Comparison of ENCODE assay signal across 16 mouse cellular contexts in genomic region chr6:91727361-91727760, GRCm38 (mm10). TPM values are rescaled to one million over a fixed set of nuclear protein-coding genes. Genes with fewer than 3 reads are reported as not detected.
DNase-seq lines count a peak whose midpoint lies in the region; ATAC-seq and TF ChIP-seq lines count a peak whose summit lies in the region.
"Had no signal": no experiment of that assay in that cellular context is flagged by ENCODE, and none has a peak within 500 bp of the region (broad histone marks: within the 10 kb centered on the region; RNA-seq: fewer than 3 reads in every experiment).

No protein-coding gene starts in this region.

- H3K4me3 ChIP-seq in heart, adult 2 months = no peak overlapping the region
- no peak overlapping the region for H3K4me3 ChIP-seq in midbrain, embryonic 12.5 days
- H3K4me3 ChIP-seq in midbrain, embryonic 14.5 days (replicated peaks; ENCODE audit: low read depth, low read length) = no peak overlapping the region
- no peak overlapping the region for H3K4me3 ChIP-seq in macrophage (ENCODE audit: inconsistent target)
- H3K4me3 ChIP-seq in forebrain, embryonic 11.5 days (ENCODE audit: low read depth, low read length) = no peak overlapping the region
- H3K4me3 ChIP-seq: embryonic facial prominence, embryonic 13.5 days; liver, embryonic 15.5 days had no signal

- H3K4me2 ChIP-seq in midbrain, embryonic 12.5 days (replicated peaks) = no peak overlapping the region
- no peak overlapping the region for H3K4me2 ChIP-seq in midbrain, embryonic 14.5 days (ENCODE audit: low read length)
- H3K4me2 ChIP-seq in forebrain, embryonic 11.5 days (ENCODE audit: low read depth, low read length, severe bottlenecking) = no peak overlapping the region
- H3K4me2 ChIP-seq: embryonic facial prominence, embryonic 13.5 days; hindbrain, embryonic 14.5 days; liver, embryonic 15.5 days had no signal

- 30% methylated on average over 1 of the region's 1 CpGs for whole genome bisulfite sequencing in heart, adult 2 months
- 89% methylated on average over 1 of the region's 1 CpGs for WGBS in midbrain, embryonic 12.5 days
- 90% methylated on average over 1 of the region's 1 CpGs for WGBS in midbrain, embryonic 14.5 days
- WGBS in macrophage (ENCODE audit: missing documents) = 80% methylated on average over 1 of the region's 1 CpGs
- WGBS in forebrain, embryonic 11.5 days = 83% methylated on average over 1 of the region's 1 CpGs

- no peaks in the 10 kb centered on the region for H3K27me3 ChIP-seq in heart, adult 2 months (ENCODE audit: control insufficient read depth, insufficient read depth, low read length)
- no peaks in the 10 kb centered on the region for H3K27me3 ChIP-seq in midbrain, embryonic 12.5 days
- no peaks in the 10 kb centered on the region for H3K27me3 ChIP-seq in midbrain, embryonic 14.5 days (ENCODE audit: control insufficient read depth, insufficient read depth, low read length)
- no peaks in the 10 kb centered on the region for H3K27me3 ChIP-seq in forebrain, embryonic 11.5 days (ENCODE audit: control insufficient read depth, insufficient read depth, low read length)
- H3K27me3 ChIP-seq: embryonic facial prominence, embryonic 13.5 days; liver, embryonic 15.5 days had no signal

- TF ChIP-seq CTCF in heart, adult 2 months (IDR thresholded peaks at IDR 0.05) = no peak

- intact Hi-C loops in heart, adult 2 months (cut with DNase I) = no loop called here
- intact Hi-C loops in heart, postnatal 10 days (cut with DNase I) = no loop called here

- no peaks in the 10 kb centered on the region for H3K9me3 ChIP-seq in midbrain, embryonic 12.5 days
- no peaks in the 10 kb centered on the region for H3K9me3 ChIP-seq in midbrain, embryonic 14.5 days (ENCODE audit: control insufficient read depth, low read length)
- no peaks in the 10 kb centered on the region for H3K9me3 ChIP-seq in forebrain, embryonic 11.5 days (ENCODE audit: control insufficient read depth, low read length)
- H3K9me3 ChIP-seq: embryonic facial prominence, embryonic 13.5 days; G1E; liver, embryonic 15.5 days had no signal

- H3K9ac ChIP-seq in heart, adult 2 months (ENCODE audit: low read depth, low read length) = no peak overlapping the region
- H3K9ac ChIP-seq in midbrain, embryonic 12.5 days (replicated peaks) = no peak overlapping the region
- no peak overlapping the region for H3K9ac ChIP-seq in midbrain, embryonic 14.5 days (replicated peaks; ENCODE audit: low read length)
- H3K9ac ChIP-seq in forebrain, embryonic 11.5 days (ENCODE audit: low read length) = no peak overlapping the region
- H3K9ac ChIP-seq: embryonic facial prominence, embryonic 13.5 days; hindbrain, embryonic 14.5 days; liver, embryonic 15.5 days had no signal

- TF ChIP-seq POLR2A in heart, adult 2 months (IDR thresholded peaks at IDR 0.05; ENCODE audit: insufficient read depth, low read depth, low read length) = no peak

- H3K27ac ChIP-seq in heart, adult 2 months = peak overlapping the region; percentile 61
- peak overlapping the region; percentile 85; the same call in 1 of the 2 replicates for H3K27ac ChIP-seq in midbrain, embryonic 12.5 days (replicated peaks)
- no peak overlapping the region for H3K27ac ChIP-seq in midbrain, embryonic 14.5 days (replicated peaks; ENCODE audit: low read depth, low read length)
- peak overlapping the region; percentile 17; the same call in 1 of the 2 replicates for H3K27ac ChIP-seq in macrophage
- H3K27ac ChIP-seq in forebrain, embryonic 11.5 days (ENCODE audit: low read depth, low read length) = no peak overlapping the region
- H3K27ac ChIP-seq: embryonic facial prominence, embryonic 13.5 days; hindbrain, embryonic 14.5 days; liver, embryonic 15.5 days had no signal

- H3K79me2 ChIP-seq in heart, adult 2 months (replicated peaks; ENCODE audit: control insufficient read depth, insufficient read depth, low read length) = no peaks in the 10 kb centered on the region
- peaks cover 100% of the 10 kb centered on the region for H3K79me2 ChIP-seq in macrophage (ENCODE audit: inconsistent target)

- peak; percentile 54 to 61 for DNase-seq in heart, adult 2 months
- DNase-seq in heart, adult 9 months (ENCODE audit: low spot score in 2 of 2) = no peak
- DNase-seq in midbrain, embryonic 14.5 days = no peak
- peak; percentile 41 to 42 for DNase-seq in heart, postnatal 10 days
- DNase-seq in forebrain, embryonic 11.5 days (ENCODE audit: low spot score) = no peak
- DNase-seq in spleen, adult 12 weeks (ENCODE audit: low spot score) = no peak
- DNase-seq: gastrocnemius, postnatal 14 days; lung, postnatal 4 days; thymus, postnatal 4 days had no signal

- peaks cover 33% of the 10 kb centered on the region for H3K4me1 ChIP-seq in heart, adult 2 months (ENCODE audit: control insufficient read depth, insufficient read depth, low read length)
- H3K4me1 ChIP-seq in midbrain, embryonic 12.5 days = peaks cover 34% of the 10 kb centered on the region
- H3K4me1 ChIP-seq in midbrain, embryonic 14.5 days (ENCODE audit: control insufficient read depth, insufficient read depth, low read length) = peaks cover 25% of the 10 kb centered on the region
- H3K4me1 ChIP-seq in forebrain, embryonic 11.5 days (replicated peaks; ENCODE audit: control insufficient read depth, insufficient read depth, low read length) = peaks cover 21% of the 10 kb centered on the region; the same call in 1 of the 2 replicates
- H3K4me1 ChIP-seq: liver, embryonic 15.5 days had no signal

- no peak for ATAC-seq in midbrain, embryonic 12.5 days (ENCODE audit: low FRiP score, low read depth)
- no peak for ATAC-seq in midbrain, embryonic 14.5 days (ENCODE audit: low FRiP score, low TSS enrichment)
- ATAC-seq in forebrain, embryonic 11.5 days (replicated peaks; ENCODE audit: low FRiP score) = no peak
- ATAC-seq: forebrain, embryonic 14.5 days had no signal

- no peak for TF ChIP-seq EP300 in heart, adult 2 months (IDR thresholded peaks at IDR 0.05; ENCODE audit: insufficient read depth, low read depth, low read length)

- peaks cover 39% of the 10 kb centered on the region for H3K36me3 ChIP-seq in heart, adult 2 months (ENCODE audit: control insufficient read depth, insufficient read depth, low read length)
- peaks cover 59% of the 10 kb centered on the region for H3K36me3 ChIP-seq in midbrain, embryonic 12.5 days
- peaks cover 76% of the 10 kb centered on the region for H3K36me3 ChIP-seq in midbrain, embryonic 14.5 days (ENCODE audit: control insufficient read depth, insufficient read depth, low read length)
- H3K36me3 ChIP-seq in macrophage (ENCODE audit: inconsistent target) = peaks cover 99% of the 10 kb centered on the region
- no peaks in the 10 kb centered on the region; the same call in 1 of the 2 replicates for H3K36me3 ChIP-seq in forebrain, embryonic 11.5 days (ENCODE audit: control insufficient read depth, insufficient read depth, low read length)
- H3K36me3 ChIP-seq: G1E had no signal

RNA-seq across cellular contexts. Expression of gene Slc6a6, which starts 43.5 kb away (rescaled TPM):
- 10 to 100 TPM; 56.4 to 96.9 TPM for total RNA-seq in heart, adult 2 months (2021)
- polyA plus RNA-seq in heart, adult 2 months (2012; rRNA removed) = 86.2 and 118 TPM in 2 replicates
- 69.4 and 82.8 TPM in 2 replicates for polyA plus RNA-seq in midbrain, embryonic 12.5 days (2016; fragmentation: Nextera tagmentation; extraction: Ambion mirVana)
- polyA plus RNA-seq in midbrain, embryonic 14.5 days (2014; fragmentation: Nextera tagmentation; extraction: Ambion mirVana) = 94.1 and 94.3 TPM in 2 replicates
- total RNA-seq in heart, postnatal 10 days (2021) = 100 to 1,000 TPM; 160 to 173 TPM
- total RNA-seq in macrophage (2018; cell fraction: chromatin; rRNA removed) = 1,000 to 10,000 TPM in 22 of 26 experiments, 100 to 1,000 TPM in 4; 867 to 1,969 (median 1,342) TPM
- 100 to 1,000 TPM; 407 to 728 (median 545) TPM for total RNA-seq in macrophage (2018; cell fraction: cytosol; rRNA removed)
- 1,000 to 10,000 TPM in 22 of 26 experiments, 100 to 1,000 TPM in 4; 893 to 1,549 (median 1,266) TPM for total RNA-seq in macrophage (2018; cell fraction: nucleus; rRNA removed)
- polyA plus RNA-seq in macrophage (2018) = 290 to 451 TPM (median 423 TPM) in 3 replicates
- 44.2 and 49.3 TPM in 2 replicates for polyA plus RNA-seq in forebrain, embryonic 11.5 days (2014; fragmentation: Nextera tagmentation; extraction: Ambion mirVana)

Comparison
In these comparisons a context has a peak if more than half of its experiments do, and no peak if none do; other contexts are left out.
1. DNase-seq: peak in heart, adult 2 months (2 of 2) and heart, postnatal 10 days (2 of 2); none in heart, adult 9 months (0 of 2), midbrain, embryonic 14.5 days (single experiment), forebrain, embryonic 11.5 days (single experiment) and spleen, adult 12 weeks (single experiment).
2. H3K27ac ChIP-seq: peak in heart, adult 2 months (single experiment), midbrain, embryonic 12.5 days (single experiment) and macrophage (single experiment); none in midbrain, embryonic 14.5 days (single experiment) and forebrain, embryonic 11.5 days (single experiment).